Mouse (Mus musculus): ENCODE results near the gene Procr. TPM values are rescaled to one million over a fixed set of nuclear protein-coding genes. Genes with fewer than 3 reads are reported as not detected.

The Procr gene
- polyA plus RNA-seq, 1 experiment from 2014 or later: 2.4 TPM

DNA sequence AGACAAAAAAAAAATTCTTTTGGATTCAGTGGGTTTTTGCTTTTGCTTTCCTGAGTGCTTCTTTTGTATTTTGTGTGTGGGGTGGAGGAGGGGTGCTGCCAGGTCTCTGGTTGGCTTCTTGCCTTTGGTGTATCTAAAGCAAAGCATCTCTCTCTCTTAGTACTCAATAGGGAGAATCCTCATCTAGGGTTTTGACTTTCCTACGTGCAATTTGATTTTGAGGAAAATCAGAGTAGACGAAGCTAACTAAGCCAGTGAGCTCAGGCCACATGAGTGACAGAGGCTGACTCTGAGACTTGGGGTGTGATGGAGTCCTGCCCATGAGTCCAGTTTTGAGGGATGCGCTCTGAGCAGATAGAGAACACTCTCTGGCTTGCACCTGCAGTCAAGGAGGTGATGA is 28.6 kb downstream of the Procr start:
- no peak overlapping the region for H3K9ac ChIP-seq (replicated peaks)
- no peaks in the 10 kb centered on the region for H3K36me3 ChIP-seq
- 87% methylated on average over 3 of the region's 3 CpGs for WGBS
- no peak overlapping the region for H3K27ac ChIP-seq
- no peak for ATAC-seq
- no peak overlapping the region for H3K4me2 ChIP-seq (replicated peaks)
- H3K4me1 ChIP-seq (replicated peaks): peaks cover 37% of the 10 kb centered on the region
- H3K4me3 ChIP-seq (replicated peaks): no peak overlapping the region
- peaks cover 5% of the 10 kb centered on the region; the same call in 1 of the 2 replicates for H3K27me3 ChIP-seq
- no peaks in the 10 kb centered on the region for H3K9me3 ChIP-seq

DNA sequence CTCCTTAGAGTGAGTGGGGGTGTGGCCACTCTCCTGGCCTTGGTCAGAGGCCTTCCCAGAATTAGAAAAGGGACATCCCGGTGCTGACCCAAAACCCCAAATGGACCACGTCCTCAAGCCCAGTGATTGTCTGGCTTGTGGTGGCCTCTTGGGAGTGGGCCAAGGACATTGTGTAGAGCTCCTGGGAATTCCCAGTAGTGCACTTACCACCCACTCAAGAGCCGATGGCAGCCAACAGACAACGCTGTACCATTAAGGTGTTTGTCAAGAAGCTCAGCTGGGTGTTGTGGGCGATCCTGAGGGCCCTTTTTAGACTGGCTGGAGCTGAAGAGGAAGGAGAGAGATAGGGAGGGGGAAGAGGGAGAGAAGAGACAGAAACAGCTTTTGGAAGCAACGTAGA is 33.6 kb downstream of the Procr start:
- H3K27ac ChIP-seq: no peak overlapping the region
- H3K4me1 ChIP-seq (replicated peaks): no peaks in the 10 kb centered on the region
- no peaks in the 10 kb centered on the region for H3K36me3 ChIP-seq
- no peak overlapping the region for H3K4me2 ChIP-seq (replicated peaks)
- 76% methylated on average over 6 of the region's 6 CpGs for WGBS
- no peaks in the 10 kb centered on the region for H3K9me3 ChIP-seq
- no peak overlapping the region for H3K9ac ChIP-seq (replicated peaks)
- H3K27me3 ChIP-seq: no peaks in the 10 kb centered on the region
- no peak for ATAC-seq
- no peak overlapping the region for H3K4me3 ChIP-seq (replicated peaks)

DNA sequence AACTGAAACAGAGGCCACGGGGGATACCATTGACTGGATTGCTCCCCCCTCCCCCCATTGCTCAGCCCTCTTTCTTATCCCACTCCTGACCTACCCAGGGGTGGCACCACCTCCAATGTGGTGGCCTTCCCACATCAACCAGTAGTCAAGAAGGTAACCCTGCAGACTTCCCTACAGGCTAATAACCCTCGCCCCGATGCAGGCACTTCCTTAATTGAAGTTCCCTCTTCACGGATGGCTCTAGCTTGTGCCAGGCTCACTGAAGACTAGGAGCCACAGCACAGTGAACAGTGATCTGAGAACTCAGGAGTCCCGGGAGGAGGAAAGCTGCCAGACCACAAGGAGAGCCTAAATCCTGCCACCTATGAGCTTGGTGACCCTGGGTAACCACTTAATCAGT is 36.0 kb downstream of the Procr start:
- H3K4me1 ChIP-seq (replicated peaks): no peaks in the 10 kb centered on the region
- no peak overlapping the region for H3K9ac ChIP-seq (replicated peaks)
- no peak overlapping the region for H3K4me2 ChIP-seq (replicated peaks)
- whole genome bisulfite sequencing: 80% methylated on average over 5 of the region's 5 CpGs
- no peaks in the 10 kb centered on the region for H3K27me3 ChIP-seq
- no peaks in the 10 kb centered on the region for H3K9me3 ChIP-seq
- no peak overlapping the region for H3K4me3 ChIP-seq (replicated peaks)
- H3K36me3 ChIP-seq: no peaks in the 10 kb centered on the region
- no peak overlapping the region for H3K27ac ChIP-seq
- ATAC-seq: no peak

DNA sequence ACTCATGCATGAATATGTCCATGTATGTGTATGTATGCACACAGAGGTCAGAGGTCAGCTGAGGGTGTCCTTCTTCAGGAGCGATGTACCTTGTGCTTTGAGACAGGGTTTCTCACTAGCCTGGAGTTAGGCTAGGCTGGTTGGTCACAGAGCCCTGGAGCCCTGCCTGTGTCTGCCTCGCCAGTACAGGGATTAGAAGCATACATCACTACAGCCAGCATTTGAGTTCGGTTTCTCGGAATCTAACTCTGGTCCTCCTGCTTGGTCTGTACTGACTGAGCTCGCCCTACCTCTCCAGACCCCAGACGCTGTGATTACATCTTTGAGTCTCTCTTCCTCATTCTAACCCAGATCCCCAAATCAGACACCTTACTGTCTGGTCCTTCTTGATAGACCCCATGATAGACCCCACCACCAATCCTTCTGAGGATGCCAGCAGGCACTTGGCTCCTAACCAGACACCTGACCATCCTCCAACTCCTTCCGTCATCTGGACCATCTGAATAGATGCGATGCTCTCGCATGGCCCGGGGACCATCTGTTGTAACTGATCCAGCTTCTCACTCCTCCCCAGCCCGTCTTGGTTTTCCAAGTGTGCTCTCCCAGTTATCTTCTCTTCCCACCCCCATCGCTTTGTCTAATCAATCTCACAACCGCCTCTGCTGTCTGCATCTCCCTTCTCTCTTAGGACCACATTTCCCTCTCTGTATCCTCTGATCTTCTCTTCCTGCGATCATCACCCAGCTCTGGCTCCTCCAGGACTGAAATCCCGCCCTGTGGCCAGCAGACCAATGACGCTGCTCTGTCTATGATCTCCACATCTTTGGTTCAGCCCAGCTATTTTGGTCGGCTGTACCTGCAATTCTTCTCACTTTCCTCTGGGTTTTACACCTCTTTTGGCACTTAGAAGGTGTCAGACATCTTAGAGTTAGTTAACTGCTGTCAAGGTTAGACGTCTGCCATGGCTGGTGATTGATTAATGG is 37.3 kb downstream of the Procr start:
- Histone ChIP-seq H3K4me3 (replicated peaks) (no peak overlapping the region), H3K9ac (replicated peaks) (no peak overlapping the region), H3K27me3 (no peaks in the 10 kb centered on the region), H3K27ac (no peak overlapping the region), H3K4me2 (replicated peaks) (no peak overlapping the region), H3K36me3 (0 out of 2 replicates have a peak, but pooled peaks cover 3% of the 10 kb centered on the region), H3K9me3 (no peaks in the 10 kb centered on the region), H3K4me1 (replicated peaks) (0 out of 2 replicates have a peak, but pooled peaks cover 3% of the 10 kb centered on the region)
- WGBS: 82% methylated on average over 18 of the region's 18 CpGs
- no peak for ATAC-seq

DNA sequence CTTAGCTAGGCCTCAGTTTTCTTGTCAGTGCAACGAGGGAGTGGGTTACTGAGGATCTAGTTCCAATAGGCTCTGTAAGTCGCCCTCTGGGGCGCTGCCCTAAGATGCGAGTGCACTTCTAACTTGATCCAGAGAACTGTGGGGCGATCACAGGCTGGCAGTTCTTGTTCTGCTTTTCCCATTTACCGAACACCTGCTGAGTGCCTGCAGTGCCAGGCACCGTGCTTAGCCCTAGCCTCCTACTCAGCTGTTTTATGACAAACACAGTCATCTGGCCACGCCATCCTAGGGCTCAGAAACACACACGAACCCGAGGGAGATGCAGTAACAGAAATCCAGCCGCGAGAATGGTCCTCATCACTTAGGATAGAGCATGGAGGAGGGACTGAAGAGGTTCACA is 42.0 kb downstream of the Procr start:
- Histone ChIP-seq H3K4me1 (replicated peaks) (0 out of 2 replicates have a peak, but pooled peaks cover 3% of the 10 kb centered on the region), H3K27ac (no peak overlapping the region), H3K4me3 (replicated peaks) (no peak overlapping the region), H3K36me3 (peaks cover 20% of the 10 kb centered on the region), H3K9me3 (no peaks in the 10 kb centered on the region), H3K9ac (replicated peaks) (no peak overlapping the region), H3K27me3 (no peaks in the 10 kb centered on the region), H3K4me2 (replicated peaks) (0 out of 2 replicates have a peak overlapping the region, but pooled peaks have one; percentile 3)
- ATAC-seq: no peak
- WGBS: 29% methylated on average over 12 of the region's 12 CpGs

DNA sequence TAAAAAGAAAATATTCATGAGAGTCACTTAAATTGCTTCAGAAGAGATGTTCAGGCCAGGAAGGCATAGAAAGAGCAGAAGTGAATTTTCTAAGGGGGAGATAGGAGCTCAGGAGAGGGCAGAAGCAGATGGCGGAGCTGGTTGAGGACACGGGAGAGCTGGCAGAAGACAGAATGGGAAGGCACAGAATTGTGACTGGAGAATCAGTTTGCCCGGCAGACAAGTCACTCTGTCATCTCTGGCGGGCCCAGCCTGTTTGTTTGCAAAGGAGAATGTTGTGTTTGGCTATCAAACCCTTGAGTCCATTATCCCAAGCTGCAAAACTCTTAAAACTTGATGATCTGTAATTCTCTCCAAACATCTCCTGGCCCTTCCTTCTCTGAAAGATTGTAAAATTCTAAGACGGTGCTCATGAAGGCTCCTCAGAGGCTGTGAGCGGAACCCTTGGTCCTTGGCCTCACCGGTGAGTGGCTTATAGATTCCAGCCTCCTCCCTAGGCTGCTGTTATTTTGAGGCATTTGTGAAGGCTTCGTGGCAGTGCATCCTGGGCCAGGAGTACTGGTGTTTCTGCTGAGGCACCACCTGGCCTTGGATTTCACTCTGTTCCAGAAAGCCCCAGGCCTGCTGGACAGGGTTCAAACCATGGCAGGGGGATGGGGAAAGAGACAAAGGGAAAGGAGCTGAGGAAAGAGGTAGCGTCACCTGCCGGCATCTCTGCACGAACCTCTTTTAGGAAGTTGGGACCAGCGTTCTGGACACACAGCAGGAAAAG is 43.9 kb downstream of the Procr start:
- no peak overlapping the region for H3K4me2 ChIP-seq (replicated peaks)
- H3K36me3 ChIP-seq: peaks cover 38% of the 10 kb centered on the region
- 90% methylated on average over 12 of the region's 12 CpGs for WGBS
- no peaks in the 10 kb centered on the region for H3K27me3 ChIP-seq
- H3K27ac ChIP-seq: no peak overlapping the region
- H3K4me3 ChIP-seq (replicated peaks): no peak overlapping the region
- ATAC-seq: no peak
- H3K4me1 ChIP-seq (replicated peaks): 0 out of 2 replicates have a peak, but pooled peaks cover 3% of the 10 kb centered on the region
- H3K9ac ChIP-seq (replicated peaks): no peak overlapping the region
- no peaks in the 10 kb centered on the region for H3K9me3 ChIP-seq

DNA sequence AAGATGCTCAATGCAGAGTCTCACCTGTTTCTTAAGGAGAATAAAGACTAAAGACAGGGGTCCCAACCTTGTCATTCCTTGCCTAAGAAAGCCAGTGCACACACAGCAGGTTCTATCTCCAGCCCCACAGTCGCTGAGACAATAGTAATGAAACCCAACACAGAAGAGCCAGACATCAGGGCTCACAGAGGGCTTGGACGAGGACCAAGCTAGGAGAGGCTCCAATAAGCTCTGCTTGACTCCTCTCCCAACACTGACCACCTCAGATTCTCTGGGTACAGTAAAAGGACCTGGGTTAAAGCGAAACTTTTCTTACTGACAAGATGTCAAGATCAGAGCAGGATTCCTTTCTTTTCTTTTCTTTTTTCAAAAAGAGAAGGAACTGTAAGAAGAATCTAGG is 47.7 kb downstream of the Procr start:
- peaks cover 67% of the 10 kb centered on the region for H3K36me3 ChIP-seq
- H3K9ac ChIP-seq (replicated peaks): no peak overlapping the region
- H3K4me2 ChIP-seq (replicated peaks): no peak overlapping the region
- 62% methylated on average over 3 of the region's 3 CpGs for WGBS
- no peaks in the 10 kb centered on the region for H3K4me1 ChIP-seq (replicated peaks)
- no peak overlapping the region for H3K27ac ChIP-seq
- no peaks in the 10 kb centered on the region for H3K9me3 ChIP-seq
- no peak overlapping the region for H3K4me3 ChIP-seq (replicated peaks)
- H3K27me3 ChIP-seq: no peaks in the 10 kb centered on the region
- ATAC-seq: no peak

DNA sequence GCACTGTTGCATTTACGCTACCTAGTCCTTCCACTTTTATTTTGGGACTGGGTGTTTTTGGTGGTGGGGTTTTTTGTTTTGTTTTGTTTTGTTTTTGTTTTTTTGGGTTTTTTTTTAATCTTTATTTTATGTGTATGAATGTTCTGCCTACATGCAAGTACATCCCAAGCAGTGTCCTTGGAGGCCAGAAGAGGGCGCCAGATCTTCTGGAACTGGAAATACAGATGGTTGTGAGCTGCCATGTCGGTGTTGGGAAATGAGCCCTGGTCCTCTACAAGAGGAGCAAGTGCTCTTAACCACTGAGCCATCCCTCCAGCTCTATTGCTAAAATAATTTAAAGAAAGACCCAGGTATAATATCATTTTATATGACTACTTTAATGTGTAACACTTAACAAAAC is 51.8 kb downstream of the Procr start:
- WGBS: 58% methylated on average over 3 of the region's 3 CpGs
- H3K27me3 ChIP-seq: no peaks in the 10 kb centered on the region
- H3K27ac ChIP-seq: no peak overlapping the region
- H3K36me3 ChIP-seq: peaks cover 55% of the 10 kb centered on the region
- H3K4me3 ChIP-seq (replicated peaks): no peak overlapping the region
- H3K9me3 ChIP-seq: no peaks in the 10 kb centered on the region
- no peaks in the 10 kb centered on the region for H3K4me1 ChIP-seq (replicated peaks)
- no peak overlapping the region for H3K4me2 ChIP-seq (replicated peaks)
- no peak overlapping the region for H3K9ac ChIP-seq (replicated peaks)
- ATAC-seq: no peak

DNA sequence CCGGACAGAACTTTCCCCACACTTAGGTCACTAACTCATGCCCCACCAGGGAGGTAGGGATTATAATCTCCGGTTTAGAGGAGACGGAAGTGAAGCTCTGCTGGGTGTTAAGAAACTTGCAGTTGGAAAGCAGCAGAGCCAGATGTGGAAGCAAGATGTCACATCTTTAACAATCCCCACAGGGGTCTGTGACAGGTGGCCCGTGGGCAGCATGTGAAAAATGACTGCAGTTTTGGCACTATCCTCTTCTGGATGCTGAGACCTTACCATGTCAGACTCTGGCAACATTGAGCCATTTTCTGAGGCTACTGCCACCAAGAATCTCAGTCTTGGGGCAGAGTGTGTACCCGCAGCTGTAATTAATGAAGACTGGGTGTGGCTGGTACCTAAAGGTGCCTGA is 53.1 kb downstream of the Procr start:
- Histone ChIP-seq H3K9ac (replicated peaks) (no peak overlapping the region), H3K4me2 (replicated peaks) (no peak overlapping the region), H3K27me3 (no peaks in the 10 kb centered on the region), H3K4me1 (replicated peaks) (no peaks in the 10 kb centered on the region), H3K36me3 (peaks cover 45% of the 10 kb centered on the region), H3K27ac (no peak overlapping the region), H3K9me3 (no peaks in the 10 kb centered on the region), H3K4me3 (replicated peaks) (no peak overlapping the region)
- no peak for ATAC-seq
- WGBS: 76% methylated on average over 5 of the region's 5 CpGs

Other genes with a start within 250 kb of the Procr start
- 27.5 and 28.0 TPM in 2 replicates for gene Acss2, start 233.2 kb upstream of the Procr start, polyA plus RNA-seq (2015; fragmentation: Nextera tagmentation; extraction: Ambion mirVana)
- 62.3 and 65.0 TPM in 2 replicates for gene Ggt7, start 232.9 kb upstream of the Procr start, polyA plus RNA-seq (2015; fragmentation: Nextera tagmentation; extraction: Ambion mirVana)
- gene Gss, start 158.3 kb upstream of the Procr start, polyA plus RNA-seq (2015; fragmentation: Nextera tagmentation; extraction: Ambion mirVana): 15.8 and 16.0 TPM in 2 replicates
- gene Myh7b, start 139.9 kb upstream of the Procr start, polyA plus RNA-seq (2015; fragmentation: Nextera tagmentation; extraction: Ambion mirVana): 0.97 and 1.1 TPM in 2 replicates
- gene Trpc4ap, start 58.7 kb upstream of the Procr start, polyA plus RNA-seq (2015; fragmentation: Nextera tagmentation; extraction: Ambion mirVana): 157 and 169 TPM in 2 replicates
- gene Edem2, start 21.6 kb upstream of the Procr start, polyA plus RNA-seq (2015; fragmentation: Nextera tagmentation; extraction: Ambion mirVana): 44.5 and 46.1 TPM in 2 replicates
- gene Gm17581, start 15.3 kb upstream of the Procr start, polyA plus RNA-seq (2015; fragmentation: Nextera tagmentation; extraction: Ambion mirVana): not detected in 2 replicates
- gene Mmp24, start 24.2 kb downstream of the Procr start, polyA plus RNA-seq (2015; fragmentation: Nextera tagmentation; extraction: Ambion mirVana): 9.1 and 9.4 TPM in 2 replicates
- 24.3 and 25.2 TPM in 2 replicates for gene BC029722, start 68.3 kb downstream of the Procr start, polyA plus RNA-seq (2015; fragmentation: Nextera tagmentation; extraction: Ambion mirVana)
- gene Eif6, start 75.8 kb downstream of the Procr start, polyA plus RNA-seq (2015; fragmentation: Nextera tagmentation; extraction: Ambion mirVana): 157 and 161 TPM in 2 replicates
- gene Fam83c, start 83.7 kb downstream of the Procr start, polyA plus RNA-seq (2015; fragmentation: Nextera tagmentation; extraction: Ambion mirVana): 0.58 and 0.66 TPM in 2 replicates
- gene Uqcc1, start 179.2 kb downstream of the Procr start, polyA plus RNA-seq (2015; fragmentation: Nextera tagmentation; extraction: Ambion mirVana): 55.7 and 64.9 TPM in 2 replicates
- not detected in 2 replicates for gene Gm15557, start 189.6 kb downstream of the Procr start, polyA plus RNA-seq (2015; fragmentation: Nextera tagmentation; extraction: Ambion mirVana)
- 0.71 and 1.1 TPM in 2 replicates for gene Gdf5, start 194.2 kb downstream of the Procr start, polyA plus RNA-seq (2015; fragmentation: Nextera tagmentation; extraction: Ambion mirVana)
- 17.3 and 21.2 TPM in 2 replicates for gene Cep250, start 205.3 kb downstream of the Procr start, polyA plus RNA-seq (2015; fragmentation: Nextera tagmentation; extraction: Ambion mirVana)

All from midbrain, embryonic 13.5 days (tissue).